In the genomic region with DNA sequence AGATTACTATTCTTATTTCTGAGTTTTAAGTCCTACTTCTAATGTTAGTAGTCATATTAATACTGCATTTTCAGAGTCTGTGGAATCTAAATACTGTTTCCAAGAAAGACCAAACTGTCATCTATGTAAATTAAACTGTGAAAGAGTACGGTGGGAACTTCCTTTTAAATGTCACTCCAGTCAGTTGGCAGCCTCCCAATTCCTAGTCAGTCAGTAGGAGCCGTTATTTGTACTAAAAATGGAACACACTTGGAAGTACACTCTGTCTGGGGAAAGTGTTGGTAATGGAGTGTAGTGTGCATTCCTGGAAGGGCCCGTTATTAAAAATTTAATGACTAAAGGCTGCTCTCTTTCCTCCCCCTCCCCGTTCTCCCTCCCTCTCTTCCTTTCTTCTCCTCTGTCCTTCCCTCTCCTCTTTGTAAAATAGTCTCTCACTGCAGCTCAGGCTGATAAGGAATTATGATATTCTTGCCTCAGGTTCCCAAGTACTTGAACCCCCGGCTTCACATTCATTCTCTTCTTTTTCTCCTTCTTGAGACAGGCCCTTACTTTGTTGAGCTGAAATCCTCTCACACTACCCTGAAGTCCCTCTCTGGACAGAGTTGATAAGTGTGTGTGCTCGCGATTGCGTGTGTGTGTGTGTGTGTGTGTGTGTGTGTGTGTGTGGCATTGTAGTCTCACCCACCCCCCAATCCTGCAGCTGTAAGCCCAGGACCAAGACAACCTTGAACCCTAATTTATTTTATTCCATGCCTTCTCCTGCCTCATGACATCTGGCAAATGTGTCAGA, we compare ENCODE assay signal across 9 mouse cellular contexts. TPM values are rescaled to one million over a fixed set of nuclear protein-coding genes. Genes with fewer than 3 reads are reported as not detected.
DNase-seq lines count a peak whose midpoint lies in the region; ATAC-seq lines count a peak whose summit lies in the region.
"Had no signal": no experiment of that assay in that cellular context is flagged by ENCODE, and none has a peak within 500 bp of the region (broad histone marks: within the 10 kb centered on the region; RNA-seq: fewer than 3 reads in every experiment).

No protein-coding gene starts in this region.

- ATAC-seq in kidney, embryonic 15.5 days (replicated peaks; ENCODE audit: low FRiP score): no peak
- no peak for ATAC-seq in embryonic facial prominence, embryonic 14.5 days (ENCODE audit: low read depth)

- H3K9me3 ChIP-seq in kidney, embryonic 15.5 days (replicated peaks): no peaks in the 10 kb centered on the region
- no peaks in the 10 kb centered on the region for H3K9me3 ChIP-seq in embryonic facial prominence, embryonic 14.5 days (ENCODE audit: control insufficient read depth, low read length)

- no peaks in the 10 kb centered on the region for H3K27me3 ChIP-seq in kidney, embryonic 15.5 days
- no peaks in the 10 kb centered on the region for H3K27me3 ChIP-seq in embryonic facial prominence, embryonic 14.5 days (replicated peaks; ENCODE audit: control insufficient read depth, insufficient read depth, low read length)

- 0 out of 2 replicates have a peak, but pooled peaks cover 3% of the 10 kb centered on the region for H3K4me1 ChIP-seq in kidney, embryonic 15.5 days
- no peaks in the 10 kb centered on the region for H3K4me1 ChIP-seq in embryonic facial prominence, embryonic 14.5 days (ENCODE audit: control insufficient read depth, insufficient read depth, low read length)

- no peak overlapping the region for H3K4me2 ChIP-seq in kidney, embryonic 15.5 days
- H3K4me2 ChIP-seq in embryonic facial prominence, embryonic 14.5 days (ENCODE audit: low read depth, low read length): no peak overlapping the region

- H3K9ac ChIP-seq in kidney, embryonic 15.5 days: no peak overlapping the region
- no peak overlapping the region for H3K9ac ChIP-seq in embryonic facial prominence, embryonic 14.5 days (ENCODE audit: low read depth, low read length)

- intact Hi-C loops in heart, postnatal 10 days (cut with DNase I): loop anchor here (2.0 kb wide), 1 partner anchor 29 kb away; the partner anchor contains the start of gene Anp32e

- H3K36me3 ChIP-seq in kidney, embryonic 15.5 days: no peaks in the 10 kb centered on the region
- H3K36me3 ChIP-seq in embryonic facial prominence, embryonic 14.5 days (ENCODE audit: control insufficient read depth, insufficient read depth, low read length): no peaks in the 10 kb centered on the region

- no peak for DNase-seq in kidney, adult 8-10 months
- DNase-seq in embryonic facial prominence, embryonic 14.5 days (ENCODE audit: low spot score): peak; percentile 71
- peak; percentile 81 to 83 for DNase-seq in heart, postnatal 10 days
- DNase-seq in lung, postnatal 36 days: peak; percentile 78
- no peak for DNase-seq in spleen, postnatal 4 days (ENCODE audit: low spot score in 2 of 2)
- no peak for DNase-seq in urinary bladder, postnatal 25 days (ENCODE audit: low spot score)
- DNase-seq in adrenal gland, postnatal 25 days: no peak

- 62% methylated on average over 8 of the region's 8 CpGs for WGBS in kidney, embryonic 15.5 days
- 60% methylated on average over 8 of the region's 8 CpGs for WGBS in embryonic facial prominence, embryonic 14.5 days

- peak overlapping the region; percentile 48; the same call in 1 of the 2 replicates for H3K27ac ChIP-seq in kidney, embryonic 15.5 days
- no peak overlapping the region for H3K27ac ChIP-seq in embryonic facial prominence, embryonic 14.5 days (replicated peaks; ENCODE audit: low read depth, low read length)
- H3K27ac ChIP-seq: macrophage had no signal

- no peak overlapping the region for H3K4me3 ChIP-seq in kidney, embryonic 15.5 days (replicated peaks)
- H3K4me3 ChIP-seq in embryonic facial prominence, embryonic 14.5 days (ENCODE audit: low read depth, low read length): no peak overlapping the region

RNA-seq across cellular contexts. Expression of gene Anp32e, which starts 28.5 kb away (rescaled TPM):
- 247 and 264 TPM in 2 replicates for polyA plus RNA-seq in kidney, embryonic 15.5 days (2015; fragmentation: Nextera tagmentation; extraction: Ambion mirVana)
- 62.6 and 64.2 TPM in 2 replicates for polyA plus RNA-seq in embryonic facial prominence, embryonic 14.5 days (2014; fragmentation: Nextera tagmentation; extraction: Ambion mirVana)
- total RNA-seq in heart, postnatal 10 days (2021): 100 to 1,000 TPM; 102 to 109 TPM
- total RNA-seq in adrenal gland, postnatal 25 days (2021): 77.8 and 94.0 TPM in 2 replicates

RNA-seq across cellular contexts. Expression of gene Plekho1, which starts 38.2 kb away (rescaled TPM):
- polyA plus RNA-seq in kidney, embryonic 15.5 days (2015; fragmentation: Nextera tagmentation; extraction: Ambion mirVana): 43.5 and 44.2 TPM in 2 replicates
- polyA plus RNA-seq in embryonic facial prominence, embryonic 14.5 days (2014; fragmentation: Nextera tagmentation; extraction: Ambion mirVana): 40.5 and 43.2 TPM in 2 replicates
- total RNA-seq in heart, postnatal 10 days (2021): 100 to 1,000 TPM; 111 to 118 TPM
- total RNA-seq in adrenal gland, postnatal 25 days (2021): 18.6 and 25.1 TPM in 2 replicates

RNA-seq across cellular contexts. Expression of gene Car14, which starts 53.1 kb away (rescaled TPM):
- 17.3 and 22.5 TPM in 2 replicates for polyA plus RNA-seq in kidney, embryonic 15.5 days (2015; fragmentation: Nextera tagmentation; extraction: Ambion mirVana)
- 3.7 and 5.6 TPM in 2 replicates for polyA plus RNA-seq in embryonic facial prominence, embryonic 14.5 days (2014; fragmentation: Nextera tagmentation; extraction: Ambion mirVana)
- 100 to 1,000 TPM; 142 to 150 TPM for total RNA-seq in heart, postnatal 10 days (2021)
- 2.7 and 5.7 TPM in 2 replicates for total RNA-seq in adrenal gland, postnatal 25 days (2021)
- polyA plus RNA-seq: macrophage had no signal

Comparison
In these comparisons a context has a peak if more than half of its experiments do, and no peak if none do; other contexts are left out.
1. DNase-seq: peak in embryonic facial prominence, embryonic 14.5 days (single experiment), heart, postnatal 10 days (2 of 2) and lung, postnatal 36 days (single experiment); none in kidney, adult 8-10 months (0 of 2), spleen, postnatal 4 days (0 of 2), urinary bladder, postnatal 25 days (single experiment) and adrenal gland, postnatal 25 days (single experiment).
2. RNA of gene Car14, which starts 53.1 kb away (total RNA-seq): 142 to 150 TPM in heart, postnatal 10 days; 2.7 to 5.7 TPM in adrenal gland, postnatal 25 days; every median in the first group is over 10 times any median in the second.